Mouse (Mus musculus): ENCODE data around the gene Angel1. TPM values are rescaled to one million over a fixed set of nuclear protein-coding genes. Genes with fewer than 3 reads are reported as not detected.
A peak's percentile ranks its signal among the peaks of the same experiment; 100 is the strongest.

Gene Angel1
- polyA plus RNA-seq, 1 experiment from 2014 or later, result 10.0 TPM

GRCm38 (mm10) chr12:86686551-86687330, 39.5 kb downstream of the Angel1 start:
- Histone ChIP-seq H3K27ac (ENCODE audit: low read depth, low read length) (peak overlapping the region; percentile 59; the same call in 1 of the 2 replicates), H3K27me3 (replicated peaks; ENCODE audit: control insufficient read depth, insufficient read depth, low read length) (no peaks in the 10 kb centered on the region), H3K4me1 (ENCODE audit: control insufficient read depth, insufficient read depth, low read depth, low read length) (peaks cover 32% of the 10 kb centered on the region), H3K9me3 (ENCODE audit: control insufficient read depth, low read length) (no peaks in the 10 kb centered on the region), H3K4me2 (ENCODE audit: low read length) (no peak overlapping the region), H3K9ac (ENCODE audit: low read depth, low read length) (no peak overlapping the region), H3K4me3 (ENCODE audit: low read length) (no peak overlapping the region), H3K36me3 (ENCODE audit: control insufficient read depth, insufficient read depth, low read length) (peaks cover 22% of the 10 kb centered on the region)
- WGBS, result 51% methylated on average over 13 of the region's 13 CpGs
- ATAC-seq, result peak; percentile 50

DNA sequence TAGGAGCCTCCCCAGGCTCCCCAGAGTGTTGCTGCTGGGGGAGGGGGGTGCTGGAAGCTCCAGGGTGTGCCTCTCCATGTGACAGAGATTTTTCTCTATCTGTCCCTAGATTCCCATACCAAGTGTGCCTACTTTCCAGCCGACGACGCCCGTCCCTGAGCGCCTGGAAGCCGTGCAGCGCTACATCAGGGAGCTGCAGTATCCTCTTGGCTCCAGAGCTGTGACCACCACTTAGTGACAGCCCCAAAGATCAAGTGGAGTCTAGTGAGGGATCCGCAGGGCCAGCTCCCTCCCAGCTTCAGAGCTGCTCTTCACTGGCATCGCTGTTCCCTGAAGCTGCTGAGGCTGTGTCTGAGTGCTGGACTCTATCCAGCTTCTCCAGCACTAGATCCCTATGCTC, 41.0 kb downstream of the Angel1 start:
- peaks cover 36% of the 10 kb centered on the region for H3K4me1 ChIP-seq (ENCODE audit: control insufficient read depth, insufficient read depth, low read depth, low read length)
- no peaks in the 10 kb centered on the region for H3K9me3 ChIP-seq (ENCODE audit: control insufficient read depth, low read length)
- H3K4me3 ChIP-seq (ENCODE audit: low read length), result no peak overlapping the region
- ATAC-seq, result no peak
- H3K9ac ChIP-seq (ENCODE audit: low read depth, low read length), result no peak overlapping the region
- peaks cover 15% of the 10 kb centered on the region for H3K36me3 ChIP-seq (ENCODE audit: control insufficient read depth, insufficient read depth, low read length)
- H3K27ac ChIP-seq (ENCODE audit: low read depth, low read length), result peak overlapping the region; percentile 26; the same call in 1 of the 2 replicates
- H3K4me2 ChIP-seq (ENCODE audit: low read length), result no peak overlapping the region
- H3K27me3 ChIP-seq (replicated peaks; ENCODE audit: control insufficient read depth, insufficient read depth, low read length), result no peaks in the 10 kb centered on the region
- 68% methylated on average over 9 of the region's 9 CpGs for WGBS

- Histone ChIP-seq H3K4me3 (ENCODE audit: low read length) (no peak overlapping the region), H3K9ac (ENCODE audit: low read depth, low read length) (no peak overlapping the region), H3K36me3 (ENCODE audit: control insufficient read depth, insufficient read depth, low read length) (peaks cover 11% of the 10 kb centered on the region), H3K4me2 (ENCODE audit: low read length) (no peak overlapping the region), H3K9me3 (ENCODE audit: control insufficient read depth, low read length) (no peaks in the 10 kb centered on the region), H3K4me1 (ENCODE audit: control insufficient read depth, insufficient read depth, low read depth, low read length) (peaks cover 36% of the 10 kb centered on the region), H3K27ac (ENCODE audit: low read depth, low read length) (no peak overlapping the region), H3K27me3 (replicated peaks; ENCODE audit: control insufficient read depth, insufficient read depth, low read length) (no peaks in the 10 kb centered on the region)
- no peak for ATAC-seq
- 74% methylated on average over 7 of the region's 7 CpGs for WGBS
Observed at GRCm38 (mm10) chr12:86683698-86684097, 42.6 kb downstream of the Angel1 start.

DNA sequence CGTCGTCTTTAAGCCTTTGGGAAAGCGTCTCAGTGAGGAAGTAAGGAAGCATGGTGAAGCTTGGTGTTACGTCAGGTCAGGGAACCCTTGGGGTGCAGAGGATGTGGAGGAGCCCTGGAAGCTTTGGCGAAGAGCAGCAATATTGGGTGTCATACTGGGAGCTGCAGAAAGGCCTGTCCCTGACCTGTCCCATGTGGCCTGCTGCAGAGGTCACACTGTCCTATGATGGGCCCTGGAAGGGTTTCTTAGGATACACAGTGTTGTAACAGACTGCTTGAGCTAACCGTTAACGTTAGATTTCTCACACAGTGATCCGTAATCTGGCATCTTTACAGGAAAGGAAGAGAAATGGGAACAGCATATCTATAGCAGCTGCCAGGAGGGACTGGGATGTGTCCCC, 44.1 kb downstream of the Angel1 start:
- H3K4me1 ChIP-seq (ENCODE audit: control insufficient read depth, insufficient read depth, low read depth, low read length), result peaks cover 32% of the 10 kb centered on the region
- peak overlapping the region; percentile 35 for H3K9ac ChIP-seq (ENCODE audit: low read depth, low read length)
- H3K9me3 ChIP-seq (ENCODE audit: control insufficient read depth, low read length), result no peaks in the 10 kb centered on the region

DNA sequence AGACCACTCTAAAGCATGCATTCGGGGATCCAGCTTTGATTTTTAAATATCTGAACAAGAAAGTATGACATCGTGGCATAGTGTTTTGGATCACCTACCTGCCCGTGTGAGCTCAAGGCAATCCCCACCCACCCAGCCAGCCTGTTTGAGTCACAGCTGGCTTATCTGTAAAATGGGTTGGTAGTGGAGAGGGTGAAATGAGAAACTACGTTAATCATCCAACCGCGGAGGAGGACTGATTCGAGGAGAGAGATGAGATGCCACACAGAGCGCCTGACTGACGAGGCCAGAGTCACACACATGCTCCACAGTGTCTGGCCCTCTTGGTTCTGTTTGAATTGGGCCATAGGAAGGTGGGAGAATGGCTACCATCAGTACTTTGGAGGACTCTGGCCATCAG, 44.6 kb downstream of the Angel1 start:
- ATAC-seq, result no peak
- H3K27me3 ChIP-seq (replicated peaks; ENCODE audit: control insufficient read depth, insufficient read depth, low read length), result no peaks in the 10 kb centered on the region
- peak overlapping the region; percentile 35; the same call in 1 of the 2 replicates for H3K9ac ChIP-seq (ENCODE audit: low read depth, low read length)
- 72% methylated on average over 9 of the region's 9 CpGs for WGBS
- peaks cover 1% of the 10 kb centered on the region; the same call in 1 of the 2 replicates for H3K36me3 ChIP-seq (ENCODE audit: control insufficient read depth, insufficient read depth, low read length)
- H3K27ac ChIP-seq (ENCODE audit: low read depth, low read length), result no peak overlapping the region
- peak overlapping the region; percentile 91 for H3K4me2 ChIP-seq (ENCODE audit: low read length)
- H3K4me1 ChIP-seq (ENCODE audit: control insufficient read depth, insufficient read depth, low read depth, low read length), result peaks cover 28% of the 10 kb centered on the region
- H3K9me3 ChIP-seq (ENCODE audit: control insufficient read depth, low read length), result no peaks in the 10 kb centered on the region
- peak overlapping the region; percentile 31 for H3K4me3 ChIP-seq (ENCODE audit: low read length)

More for the DNA sequence above, 44.1 kb downstream of the Angel1 start:
- peaks cover 4% of the 10 kb centered on the region; the same call in 1 of the 2 replicates for H3K36me3 ChIP-seq (ENCODE audit: control insufficient read depth, insufficient read depth, low read length)
- ATAC-seq, result no peak
- H3K4me3 ChIP-seq (ENCODE audit: low read length), result peak overlapping the region; percentile 31
- whole genome bisulfite sequencing, result 71% methylated on average over 8 of the region's 8 CpGs
- H3K27me3 ChIP-seq (replicated peaks; ENCODE audit: control insufficient read depth, insufficient read depth, low read length), result no peaks in the 10 kb centered on the region
- H3K4me2 ChIP-seq (ENCODE audit: low read length), result peak overlapping the region; percentile 91
- H3K27ac ChIP-seq (ENCODE audit: low read depth, low read length), result no peak overlapping the region

GRCm38 (mm10) chr12:86680591-86681193, 45.6 kb downstream of the Angel1 start:
- no peaks in the 10 kb centered on the region for H3K9me3 ChIP-seq (ENCODE audit: control insufficient read depth, low read length)
- no peaks in the 10 kb centered on the region for H3K36me3 ChIP-seq (ENCODE audit: control insufficient read depth, insufficient read depth, low read length)
- peak overlapping the region; percentile 98 for H3K27ac ChIP-seq (ENCODE audit: low read depth, low read length)
- peak overlapping the region; percentile 91 for H3K4me2 ChIP-seq (ENCODE audit: low read length)
- peak; percentile 25; the same call in 1 of the 2 replicates for ATAC-seq
- H3K4me3 ChIP-seq (ENCODE audit: low read length), result peak overlapping the region; percentile 97
- 13% methylated on average over 11 of the region's 11 CpGs for WGBS
- H3K4me1 ChIP-seq (ENCODE audit: control insufficient read depth, insufficient read depth, low read depth, low read length), result peaks cover 28% of the 10 kb centered on the region
- H3K27me3 ChIP-seq (replicated peaks; ENCODE audit: control insufficient read depth, insufficient read depth, low read length), result no peaks in the 10 kb centered on the region
- H3K9ac ChIP-seq (ENCODE audit: low read depth, low read length), result peak overlapping the region; percentile 100

- peak overlapping the region; percentile 97 for H3K4me3 ChIP-seq (ENCODE audit: low read length)
- no peaks in the 10 kb centered on the region for H3K9me3 ChIP-seq (ENCODE audit: control insufficient read depth, low read length)
- ATAC-seq, result peak; percentile 5; the same call in 1 of the 2 replicates
- no peaks in the 10 kb centered on the region for H3K36me3 ChIP-seq (ENCODE audit: control insufficient read depth, insufficient read depth, low read length)
- WGBS, result 10% methylated on average over 12 of the region's 12 CpGs
- peak overlapping the region; percentile 100 for H3K9ac ChIP-seq (ENCODE audit: low read depth, low read length)
- H3K4me1 ChIP-seq (ENCODE audit: control insufficient read depth, insufficient read depth, low read depth, low read length), result peaks cover 24% of the 10 kb centered on the region
- no peaks in the 10 kb centered on the region for H3K27me3 ChIP-seq (replicated peaks; ENCODE audit: control insufficient read depth, insufficient read depth, low read length)
- peak overlapping the region; percentile 98 for H3K27ac ChIP-seq (ENCODE audit: low read depth, low read length)
- H3K4me2 ChIP-seq (ENCODE audit: low read length), result peak overlapping the region; percentile 91
Observed at GRCm38 (mm10) chr12:86679991-86680491, 46.2 kb downstream of the Angel1 start.

- peak; percentile 43 for ATAC-seq
- H3K4me1 ChIP-seq (ENCODE audit: control insufficient read depth, insufficient read depth, low read depth, low read length), result peaks cover 23% of the 10 kb centered on the region
Observed at GRCm38 (mm10) chr12:86679546-86679930, 46.7 kb downstream of the Angel1 start.

More at GRCm38 (mm10) chr12:86679546-86679930, 46.7 kb downstream of the Angel1 start:
- H3K27me3 ChIP-seq (replicated peaks; ENCODE audit: control insufficient read depth, insufficient read depth, low read length), result no peaks in the 10 kb centered on the region
- peak overlapping the region; percentile 98 for H3K27ac ChIP-seq (ENCODE audit: low read depth, low read length)
- peak overlapping the region; percentile 97 for H3K4me3 ChIP-seq (ENCODE audit: low read length)
- peak overlapping the region; percentile 91 for H3K4me2 ChIP-seq (ENCODE audit: low read length)
- H3K36me3 ChIP-seq (ENCODE audit: control insufficient read depth, insufficient read depth, low read length), result no peaks in the 10 kb centered on the region
- H3K9ac ChIP-seq (ENCODE audit: low read depth, low read length), result peak overlapping the region; percentile 100
- 0% methylated on average over 9 of the region's 9 CpGs for WGBS
- H3K9me3 ChIP-seq (ENCODE audit: control insufficient read depth, low read length), result no peaks in the 10 kb centered on the region

Data from hindbrain, embryonic 16.5 days (tissue).